Mouse (Mus musculus) lung, postnatal 0 days (tissue): ENCODE measurements around the gene Slc6a6.

Experiments
- CTCF ChIP-seq: IDR thresholded peaks from 2 replicates; pipeline ENCODE4 v1.5.1; 2016; ENCODE audit warnings: antibody characterized with exemption, mild to moderate bottlenecking
- EP300 ChIP-seq: IDR thresholded peaks from 2 replicates; pipeline ENCODE4 v1.6.1; 2016; ENCODE audit warnings: antibody characterized with exemption, mild to moderate bottlenecking, control low read depth

GRCm38 (mm10) chr6:91689231-91689630 is 5.4 kb downstream of the Slc6a6 start:
- TF ChIP-seq CTCF (no peak), EP300 (no peak)
